Mouse (Mus musculus) intestine, postnatal 0 days (tissue): ENCODE data around the gene Ppp2r1b. TPM values are rescaled to one million over a fixed set of nuclear protein-coding genes. Genes with fewer than 3 reads are reported as not detected.

Source experiments
- ATAC-seq: fragments of 200-750 bp; cut with Nextera tagmentation; 2 replicates; pipeline ENCODE4 v1.8.0; 2017; ENCODE audit warnings: mild to moderate bottlenecking, moderate TSS enrichment, moderate library complexity
- H3K27ac ChIP-seq: fragments of 300-500 bp; sonication (generic); 2 replicates; pipeline ENCODE4 v1.5.1; 2014; ENCODE audit warnings: mild to moderate bottlenecking, low read depth, low read length, moderate library complexity
- H3K27me3 ChIP-seq: fragments of 300-500 bp; sonication (generic); replicated peaks from 2 replicates; pipeline ENCODE4 v1.6.1; 2014; ENCODE audit warnings: low read length, mixed read lengths; ENCODE audit not compliant: control insufficient read depth, insufficient read depth
- H3K36me3 ChIP-seq: fragments of 300-500 bp; sonication (generic); 2 replicates; pipeline ENCODE4 v1.6.1; 2014; ENCODE audit warnings: mild to moderate bottlenecking, moderate library complexity; ENCODE audit not compliant: control insufficient read depth, insufficient read depth
- H3K4me1 ChIP-seq: fragments of 300-500 bp; sonication (generic); replicated peaks from 2 replicates; pipeline ENCODE4 v1.6.1; 2014; ENCODE audit warnings: antibody characterized with exemption, low read length, mixed read lengths; ENCODE audit not compliant: control insufficient read depth, insufficient read depth
- H3K4me2 ChIP-seq: fragments of 300-500 bp; sonication (generic); replicated peaks from 2 replicates; pipeline ENCODE4 v1.6.1; 2014; ENCODE audit warnings: low read depth, mild to moderate bottlenecking, moderate library complexity
- H3K4me3 ChIP-seq: fragments of 300-500 bp; sonication (generic); 2 replicates; pipeline ENCODE4 v1.5.1; 2014; ENCODE audit warnings: low read depth, low read length
- H3K9ac ChIP-seq: fragments of 300-500 bp; sonication (generic); 2 replicates; pipeline ENCODE4 v1.6.1; 2014; ENCODE audit warnings: mild to moderate bottlenecking, low read depth, low read length
- H3K9me3 ChIP-seq: fragments of 300-500 bp; sonication (generic); 2 replicates; pipeline ENCODE4 v1.6.1; 2016; ENCODE audit warnings: mixed run types; ENCODE audit not compliant: control insufficient read depth
- CTCF ChIP-seq: sonication (generic); IDR thresholded peaks from 2 replicates; pipeline ENCODE4 v1.5.1; 2016; ENCODE audit warnings: low read depth, mild to moderate bottlenecking, control low read depth, antibody characterized with exemption, moderate library complexity
- WGBS: fragments of 180-500 bp; shearing (Covaris S2); extraction: QIAGEN DNeasy Blood & Tissue Kit; methylation state at CpG from one replicate; pipeline ENCODE4 v1.1.7; 2014; 5-methylcytosine and 5-hydroxymethylcytosine counted together
- polyA plus RNA-seq: library from polyadenylated mRNA; unstranded; fragments of >200 nt; fragmentation: Nextera tagmentation; extraction: Ambion mirVana; gene quantifications from 2 replicates; pipeline ENCODE4 v1.2.1, GENCODE M21; 2015

Ppp2r1b gene
- polyA plus RNA-seq, 1 experiment from 2014 or later, result 20.0 TPM

DNA sequence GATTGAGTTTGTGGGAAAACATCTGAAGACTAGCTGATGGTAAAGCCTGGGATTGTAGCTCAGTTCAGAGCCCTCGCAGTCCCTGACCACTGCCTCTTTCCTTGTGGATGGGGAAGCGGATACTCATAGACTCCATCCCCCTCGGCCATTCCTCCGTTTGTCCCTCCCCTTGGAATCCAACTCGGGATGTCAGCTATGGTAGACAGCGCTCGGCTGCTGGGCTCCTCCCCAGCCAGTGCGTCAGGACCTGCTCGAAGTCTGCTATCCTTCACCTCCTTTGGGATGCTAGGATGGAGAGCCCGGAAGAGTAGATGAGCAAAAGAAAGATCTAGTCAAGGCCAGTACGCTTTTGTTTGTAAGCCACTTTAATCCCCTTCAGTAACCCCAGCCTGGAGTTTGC, 5.2 kb downstream of the Ppp2r1b start:
- TF ChIP-seq CTCF, result no peak
- Histone ChIP-seq H3K4me3 (peak overlapping the region; percentile 6; the same call in 1 of the 2 replicates), H3K4me2 (peak overlapping the region; percentile 51), H3K36me3 (no peaks in the 10 kb centered on the region), H3K9ac (no peak overlapping the region), H3K9me3 (no peaks in the 10 kb centered on the region), H3K4me1 (0 out of 2 replicates have a peak, but pooled peaks cover 16% of the 10 kb centered on the region), H3K27me3 (no peaks in the 10 kb centered on the region), H3K27ac (no peak overlapping the region)
- ATAC-seq, result no peak
- WGBS, result 14% methylated on average over 11 of the region's 11 CpGs

- no peak for TF ChIP-seq CTCF
- Histone ChIP-seq H3K9ac (no peak overlapping the region), H3K9me3 (no peaks in the 10 kb centered on the region), H3K27ac (no peak overlapping the region), H3K36me3 (no peaks in the 10 kb centered on the region), H3K27me3 (no peaks in the 10 kb centered on the region), H3K4me3 (no peak overlapping the region), H3K4me2 (peak overlapping the region; percentile 51), H3K4me1 (0 out of 2 replicates have a peak, but pooled peaks cover 13% of the 10 kb centered on the region)
- WGBS, result 22% methylated on average over 8 of the region's 8 CpGs
- ATAC-seq, result no peak
These were observed 5.6 kb downstream of the Ppp2r1b start for GRCm38 (mm10) chr9:50850713-50851112.

- no peak overlapping the region for H3K27ac ChIP-seq
- no peaks in the 10 kb centered on the region for H3K36me3 ChIP-seq
- no peak overlapping the region for H3K9ac ChIP-seq
- no peak overlapping the region for H3K4me3 ChIP-seq
- no peak overlapping the region; the same call in 1 of the 2 replicates for H3K4me2 ChIP-seq
- no peaks in the 10 kb centered on the region for H3K9me3 ChIP-seq
- 61% methylated on average over 17 of the region's 17 CpGs for WGBS
- no peak for ATAC-seq
- TF ChIP-seq CTCF, result 0 out of 2 replicates have a peak, but pooled peaks have one; percentile 9
- H3K27me3 ChIP-seq, result no peaks in the 10 kb centered on the region
- 0 out of 2 replicates have a peak, but pooled peaks cover 7% of the 10 kb centered on the region for H3K4me1 ChIP-seq
These were observed 7.7 kb downstream of the Ppp2r1b start for GRCm38 (mm10) chr9:50852634-50853349.

DNA sequence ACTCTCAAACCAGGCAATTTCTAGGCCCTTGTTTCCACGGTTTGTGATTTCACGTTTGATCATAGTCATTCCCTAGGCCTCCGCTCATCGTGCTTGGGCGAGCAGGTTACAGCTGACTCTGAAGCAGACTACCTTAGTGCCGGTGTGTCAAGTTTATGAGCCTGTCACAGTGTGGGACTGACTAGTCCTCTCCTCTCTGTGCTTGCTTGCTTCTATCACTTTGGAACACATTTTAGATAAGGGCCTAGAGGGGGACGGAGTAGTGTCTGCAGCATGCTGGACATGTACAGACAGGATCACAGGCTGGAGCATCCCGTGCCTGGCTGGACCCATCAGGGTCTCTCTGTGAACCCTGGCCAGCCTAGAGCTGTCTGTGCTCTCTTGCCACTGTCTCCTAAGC, 9.3 kb downstream of the Ppp2r1b start:
- Histone ChIP-seq H3K27ac (peak overlapping the region; percentile 15; the same call in 1 of the 2 replicates), H3K4me1 (0 out of 2 replicates have a peak, but pooled peaks cover 7% of the 10 kb centered on the region), H3K4me2 (peak overlapping the region; percentile 6), H3K9ac (no peak overlapping the region), H3K9me3 (no peaks in the 10 kb centered on the region), H3K36me3 (no peaks in the 10 kb centered on the region), H3K4me3 (no peak overlapping the region), H3K27me3 (no peaks in the 10 kb centered on the region)
- no peak for ATAC-seq
- TF ChIP-seq CTCF, result no peak
- 44% methylated on average over 8 of the region's 8 CpGs for WGBS

DNA sequence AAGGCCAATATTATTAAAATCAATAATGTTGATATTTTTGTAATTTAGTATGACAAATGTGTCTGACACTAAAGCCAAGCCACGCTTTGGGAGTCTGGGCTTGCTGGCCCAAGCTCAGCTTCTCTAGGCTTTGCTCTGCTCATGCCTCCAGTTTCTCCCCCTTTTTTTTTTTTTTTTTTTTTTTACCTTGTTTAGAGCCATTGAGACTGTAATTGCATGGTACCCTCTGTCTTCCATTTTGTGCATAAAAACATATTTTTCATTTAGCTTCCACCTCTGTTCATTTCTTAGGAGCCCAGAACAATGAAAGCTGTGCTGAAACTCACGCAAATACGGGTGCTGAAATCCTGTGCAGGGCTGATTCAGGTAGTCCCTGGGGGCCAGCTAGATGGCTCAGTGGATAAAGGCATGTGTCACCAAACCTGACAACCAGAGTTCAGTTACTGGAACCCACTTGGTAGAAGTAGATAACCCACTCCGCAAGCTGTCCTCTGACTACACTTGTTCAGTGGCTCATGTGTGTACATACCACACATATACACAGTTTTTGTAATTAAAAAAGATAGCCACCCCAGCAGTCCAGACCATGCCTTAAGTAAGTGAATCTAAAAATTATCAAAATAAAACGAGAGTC, 10.1 kb downstream of the Ppp2r1b start:
- no peak for ATAC-seq
- H3K9ac ChIP-seq, result no peak overlapping the region
- H3K4me3 ChIP-seq, result no peak overlapping the region
- peaks cover 7% of the 10 kb centered on the region; the same call in 1 of the 2 replicates for H3K36me3 ChIP-seq
- H3K4me1 ChIP-seq, result 0 out of 2 replicates have a peak, but pooled peaks cover 2% of the 10 kb centered on the region
- H3K27ac ChIP-seq, result no peak overlapping the region
- no peaks in the 10 kb centered on the region for H3K27me3 ChIP-seq
- no peak for TF ChIP-seq CTCF
- H3K9me3 ChIP-seq, result no peaks in the 10 kb centered on the region
- H3K4me2 ChIP-seq, result no peak overlapping the region
- WGBS, result 92% methylated on average over 5 of the region's 5 CpGs

- WGBS, result 80% methylated on average over 5 of the region's 5 CpGs
- no peak for ATAC-seq
- H3K4me2 ChIP-seq, result peak overlapping the region; percentile 99; the same call in 1 of the 2 replicates
- peaks cover 11% of the 10 kb centered on the region for H3K36me3 ChIP-seq
- no peaks in the 10 kb centered on the region for H3K9me3 ChIP-seq
- no peaks in the 10 kb centered on the region for H3K27me3 ChIP-seq
- no peak for TF ChIP-seq CTCF
- H3K9ac ChIP-seq, result no peak overlapping the region
- 0 out of 2 replicates have a peak overlapping the region, but pooled peaks have one; percentile 4 for H3K27ac ChIP-seq
- H3K4me1 ChIP-seq, result no peaks in the 10 kb centered on the region
- H3K4me3 ChIP-seq, result no peak overlapping the region
These were observed 10.7 kb downstream of the Ppp2r1b start for GRCm38 (mm10) chr9:50855780-50856179.
